Mouse (Mus musculus): ENCODE results near the gene Gpr180. TPM values are rescaled to one million over a fixed set of nuclear protein-coding genes. Genes with fewer than 3 reads are reported as not detected.
"Not testable (repeated sequence)": the region's sequence is repeated elsewhere in the genome, so short reads cannot be mapped to it uniquely, and the experiment has no call there.

The Gpr180 gene
- 26.5 and 26.6 TPM in 2 replicates for polyA plus RNA-seq (2012; rRNA removed)

- DNase-seq (ENCODE audit: low read depth): peak; percentile 99
- TF ChIP-seq CTCF (IDR thresholded peaks at IDR 0.05; ENCODE audit: borderline replicate concordance, extremely low read depth, insufficient read depth, insufficient read length): no peak
- TF ChIP-seq POLR2A (IDR thresholded peaks at IDR 0.05; ENCODE audit: borderline replicate concordance, extremely low read depth, insufficient read depth, insufficient read length, poor library complexity, severe bottlenecking): peak; percentile 92
Observed at GRCm38 (mm10) chr14:118136744-118137452, at the start of gene Gpr180. TSS of gene Gpr180 (plus strand) at chr14:118137158.

- TF ChIP-seq CTCF (IDR thresholded peaks at IDR 0.05; ENCODE audit: borderline replicate concordance, extremely low read depth, insufficient read depth, insufficient read length) (no peak), POLR2A (IDR thresholded peaks at IDR 0.05; ENCODE audit: borderline replicate concordance, extremely low read depth, insufficient read depth, insufficient read length, poor library complexity, severe bottlenecking) (no peak)
- DNase-seq (ENCODE audit: low read depth): no peak
Observed at GRCm38 (mm10) chr14:118088437-118089207, 48.3 kb upstream of the Gpr180 start.

GRCm38 (mm10) chr14:118089215-118089805 lies 47.6 kb upstream of the Gpr180 start:
- DNase-seq (ENCODE audit: low read depth): peak; percentile 95
- TF ChIP-seq CTCF (IDR thresholded peaks at IDR 0.05; ENCODE audit: borderline replicate concordance, extremely low read depth, insufficient read depth, insufficient read length): no peak
- no peak for TF ChIP-seq POLR2A (IDR thresholded peaks at IDR 0.05; ENCODE audit: borderline replicate concordance, extremely low read depth, insufficient read depth, insufficient read length, poor library complexity, severe bottlenecking)

- DNase-seq (ENCODE audit: low read depth): peak; percentile 62
- no peak for TF ChIP-seq CTCF (IDR thresholded peaks at IDR 0.05; ENCODE audit: borderline replicate concordance, extremely low read depth, insufficient read depth, insufficient read length)
- TF ChIP-seq POLR2A (IDR thresholded peaks at IDR 0.05; ENCODE audit: borderline replicate concordance, extremely low read depth, insufficient read depth, insufficient read length, poor library complexity, severe bottlenecking): no peak
Observed at GRCm38 (mm10) chr14:118089806-118090392, 47.1 kb upstream of the Gpr180 start.

- TF ChIP-seq CTCF (IDR thresholded peaks at IDR 0.05; ENCODE audit: borderline replicate concordance, extremely low read depth, insufficient read depth, insufficient read length) (no peak), POLR2A (IDR thresholded peaks at IDR 0.05; ENCODE audit: borderline replicate concordance, extremely low read depth, insufficient read depth, insufficient read length, poor library complexity, severe bottlenecking) (no peak)
- DNase-seq (ENCODE audit: low read depth): no peak
Observed at GRCm38 (mm10) chr14:118098265-118098664, 38.7 kb upstream of the Gpr180 start.

GRCm38 (mm10) chr14:118101227-118101990 lies 35.5 kb upstream of the Gpr180 start:
- no peak for TF ChIP-seq POLR2A (IDR thresholded peaks at IDR 0.05; ENCODE audit: borderline replicate concordance, extremely low read depth, insufficient read depth, insufficient read length, poor library complexity, severe bottlenecking)
- TF ChIP-seq CTCF (IDR thresholded peaks at IDR 0.05; ENCODE audit: borderline replicate concordance, extremely low read depth, insufficient read depth, insufficient read length): no peak
- DNase-seq (ENCODE audit: low read depth): no peak

GRCm38 (mm10) chr14:118107479-118107878 lies 29.5 kb upstream of the Gpr180 start:
- not testable (repeated sequence) for DNase-seq (ENCODE audit: low read depth)

GRCm38 (mm10) chr14:118113116-118113515 lies 23.8 kb upstream of the Gpr180 start:
- no peak for DNase-seq (ENCODE audit: low read depth)
- TF ChIP-seq POLR2A (IDR thresholded peaks at IDR 0.05; ENCODE audit: borderline replicate concordance, extremely low read depth, insufficient read depth, insufficient read length, poor library complexity, severe bottlenecking): no peak
- TF ChIP-seq CTCF (IDR thresholded peaks at IDR 0.05; ENCODE audit: borderline replicate concordance, extremely low read depth, insufficient read depth, insufficient read length): no peak

GRCm38 (mm10) chr14:118124129-118124528 lies 12.8 kb upstream of the Gpr180 start:
- no peak for TF ChIP-seq CTCF (IDR thresholded peaks at IDR 0.05; ENCODE audit: borderline replicate concordance, extremely low read depth, insufficient read depth, insufficient read length)
- TF ChIP-seq POLR2A (IDR thresholded peaks at IDR 0.05; ENCODE audit: borderline replicate concordance, extremely low read depth, insufficient read depth, insufficient read length, poor library complexity, severe bottlenecking): no peak
- no peak for DNase-seq (ENCODE audit: low read depth)

- no peak for DNase-seq (ENCODE audit: low read depth)
- TF ChIP-seq CTCF (IDR thresholded peaks at IDR 0.05; ENCODE audit: borderline replicate concordance, extremely low read depth, insufficient read depth, insufficient read length): no peak
Observed at GRCm38 (mm10) chr14:118124771-118125170, 12.2 kb upstream of the Gpr180 start.

- no peak for DNase-seq (ENCODE audit: low read depth)
- TF ChIP-seq CTCF (IDR thresholded peaks at IDR 0.05; ENCODE audit: borderline replicate concordance, extremely low read depth, insufficient read depth, insufficient read length) (no peak), POLR2A (IDR thresholded peaks at IDR 0.05; ENCODE audit: borderline replicate concordance, extremely low read depth, insufficient read depth, insufficient read length, poor library complexity, severe bottlenecking) (no peak)
Observed at GRCm38 (mm10) chr14:118126301-118126700, 10.7 kb upstream of the Gpr180 start.

Measured in brain, embryonic 14.5 days (tissue).